Mouse (Mus musculus): ENCODE results near the gene Crlf3.

DNA sequence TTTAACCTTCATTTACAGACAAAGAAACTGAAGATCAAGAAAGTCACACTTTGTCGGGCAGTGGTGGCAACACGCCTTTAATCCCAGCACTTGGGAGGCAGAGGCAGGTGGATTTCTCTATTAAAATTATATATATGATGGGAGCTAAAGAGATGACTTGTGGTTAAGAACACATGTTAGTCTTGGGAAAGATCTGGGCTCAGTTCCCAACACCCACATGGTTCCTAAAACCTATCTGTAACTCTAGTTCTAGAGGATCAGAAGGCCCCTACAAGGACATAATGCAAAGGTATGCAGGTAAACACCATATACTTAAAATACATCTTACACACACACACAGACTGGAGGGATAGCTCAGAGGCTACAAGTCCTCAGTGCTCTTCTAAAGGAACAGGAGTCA, 9.8 kb downstream of the Crlf3 start:
- no peak for TF ChIP-seq CTCF (conservative IDR thresholded peaks at IDR 0.05; ENCODE audit: insufficient read depth, insufficient read length, low read depth, low read length)
- TF ChIP-seq POLR2A (IDR thresholded peaks at IDR 0.05; ENCODE audit: low read depth, low read length) = no peak

Data from kidney, adult 2 months (tissue).